Mouse (Mus musculus): ENCODE measurements around the gene Rnf115.

Rnf115 gene

DNA sequence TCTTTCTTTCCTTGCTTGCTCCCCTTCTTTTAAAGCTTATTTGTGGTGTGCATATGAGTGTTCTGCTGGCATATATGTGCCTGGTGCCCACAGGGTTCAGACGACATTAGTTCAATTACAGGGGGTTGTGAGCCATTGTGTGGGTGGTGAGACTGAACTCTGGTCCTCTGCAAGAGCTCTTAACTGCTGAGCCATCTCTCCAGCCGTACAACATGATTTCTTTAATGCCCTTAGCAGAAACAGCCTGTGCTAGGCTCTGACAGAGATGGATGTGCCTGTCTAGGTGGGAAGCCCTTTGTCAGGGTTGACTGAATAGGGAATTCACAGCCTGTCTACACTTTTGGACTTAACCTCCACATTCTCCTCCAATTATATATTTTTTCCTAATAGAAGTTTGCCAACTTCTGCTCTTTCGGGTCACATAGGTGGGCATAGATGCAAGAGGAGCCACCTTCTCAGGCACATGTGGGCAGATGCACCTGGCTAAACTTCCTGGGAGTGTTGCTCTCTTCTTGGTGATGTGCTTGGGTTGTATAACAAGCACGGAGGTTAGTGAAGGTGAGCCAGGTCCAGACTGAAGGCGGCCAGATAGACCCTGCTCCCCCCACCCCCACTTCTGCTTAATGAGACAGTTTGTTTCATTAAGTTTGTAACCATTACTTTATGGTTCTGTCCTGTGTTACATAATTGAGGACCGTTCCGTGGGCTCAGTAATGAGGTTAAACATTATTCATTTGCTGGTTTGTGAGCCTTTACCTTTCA lies 107.3 kb downstream of the Rnf115 start:
- DNase-seq (ENCODE audit: low spot score), result no peak

DNA sequence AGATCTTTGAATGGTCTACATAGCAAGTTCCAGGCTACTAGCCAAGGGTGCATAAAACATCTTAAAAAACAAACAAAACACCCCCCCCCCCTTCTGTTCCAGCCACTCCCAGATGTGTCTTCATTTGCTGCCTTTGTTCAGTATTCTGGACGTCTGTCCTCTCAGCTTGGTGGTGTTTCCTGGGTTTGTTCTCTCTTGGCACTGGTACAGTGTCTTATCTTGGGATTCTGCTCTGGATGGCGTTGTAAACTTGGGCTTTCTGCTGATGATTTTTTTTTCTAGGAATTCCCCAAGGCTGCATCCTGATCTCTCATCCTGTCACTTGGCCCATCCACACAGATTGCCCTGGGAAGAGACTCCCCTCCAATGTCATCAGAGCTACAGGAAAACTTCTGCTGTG lies 109.0 kb downstream of the Rnf115 start:
- no peak for DNase-seq (ENCODE audit: low spot score)

DNA sequence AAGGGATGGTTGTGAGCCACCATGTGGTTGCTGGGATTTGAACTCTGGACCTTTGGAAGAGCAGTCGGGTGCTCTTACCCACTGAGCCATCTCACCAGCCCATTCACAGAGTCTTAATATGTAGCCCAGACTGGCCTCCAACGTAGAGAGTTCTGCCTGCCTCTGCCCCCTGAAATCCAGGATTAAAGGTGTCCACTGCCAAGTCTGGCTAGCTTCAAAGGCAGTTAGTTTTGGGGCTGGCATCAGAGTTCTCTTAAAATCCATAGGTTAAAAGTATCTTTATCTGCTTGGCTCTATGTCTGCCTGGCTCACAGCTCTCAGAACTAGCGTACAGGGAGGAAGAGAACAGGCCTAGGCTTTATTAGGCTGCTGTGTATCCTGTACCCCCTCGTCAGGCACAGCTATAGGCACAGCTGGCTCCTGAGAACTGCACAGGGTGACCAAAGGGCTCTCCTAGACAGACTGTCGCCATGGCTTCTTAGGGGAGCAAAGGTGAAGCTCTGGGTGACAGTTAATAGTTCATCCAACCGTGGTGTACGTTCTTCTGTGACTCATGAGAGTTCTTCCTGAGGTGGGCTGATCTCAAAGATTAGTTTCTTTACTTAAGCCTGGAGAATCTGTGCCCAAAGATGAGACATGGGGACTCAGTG lies 111.7 kb downstream of the Rnf115 start:
- DNase-seq (ENCODE audit: low spot score), result no peak

All from T-cell, adult 2 months (primary cell).